Mouse (Mus musculus) common myeloid progenitor, adult 5-6 weeks (primary cell): ENCODE data around the gene Elob. TPM values are rescaled to one million over a fixed set of nuclear protein-coding genes. Genes with fewer than 3 reads are reported as not detected.

Source experiments
- ATAC-seq: replicated peaks from 2 replicates; pipeline ENCODE4 v1.8.0; 2016; ENCODE audit warnings: low read depth, mild to moderate bottlenecking, moderate TSS enrichment, inconsistent platforms; ENCODE audit not compliant: poor library complexity, severe bottlenecking
- total RNA-seq: library from RNA; stranded (forward); fragments of 200-1000, 187-1606 nt; gene quantifications from 2 replicates; pipeline ENCODE4 v1.2.3, GENCODE M21; 2017

Elob gene
- total RNA-seq = 96.2 and 130 TPM in 2 replicates

- ATAC-seq = peak; percentile 85
These were observed at the start of gene Elob for GRCm38 (mm10) chr17:23829064-23829619. TSS of gene Elob (minus strand) at chr17:23829136.

- no peak for ATAC-seq
These were observed 48.2 kb upstream of the Elob start for GRCm38 (mm10) chr17:23877166-23877565.

GRCm38 (mm10) chr17:23876741-23877140 lies 47.8 kb upstream of the Elob start:
- ATAC-seq = no peak

DNA sequence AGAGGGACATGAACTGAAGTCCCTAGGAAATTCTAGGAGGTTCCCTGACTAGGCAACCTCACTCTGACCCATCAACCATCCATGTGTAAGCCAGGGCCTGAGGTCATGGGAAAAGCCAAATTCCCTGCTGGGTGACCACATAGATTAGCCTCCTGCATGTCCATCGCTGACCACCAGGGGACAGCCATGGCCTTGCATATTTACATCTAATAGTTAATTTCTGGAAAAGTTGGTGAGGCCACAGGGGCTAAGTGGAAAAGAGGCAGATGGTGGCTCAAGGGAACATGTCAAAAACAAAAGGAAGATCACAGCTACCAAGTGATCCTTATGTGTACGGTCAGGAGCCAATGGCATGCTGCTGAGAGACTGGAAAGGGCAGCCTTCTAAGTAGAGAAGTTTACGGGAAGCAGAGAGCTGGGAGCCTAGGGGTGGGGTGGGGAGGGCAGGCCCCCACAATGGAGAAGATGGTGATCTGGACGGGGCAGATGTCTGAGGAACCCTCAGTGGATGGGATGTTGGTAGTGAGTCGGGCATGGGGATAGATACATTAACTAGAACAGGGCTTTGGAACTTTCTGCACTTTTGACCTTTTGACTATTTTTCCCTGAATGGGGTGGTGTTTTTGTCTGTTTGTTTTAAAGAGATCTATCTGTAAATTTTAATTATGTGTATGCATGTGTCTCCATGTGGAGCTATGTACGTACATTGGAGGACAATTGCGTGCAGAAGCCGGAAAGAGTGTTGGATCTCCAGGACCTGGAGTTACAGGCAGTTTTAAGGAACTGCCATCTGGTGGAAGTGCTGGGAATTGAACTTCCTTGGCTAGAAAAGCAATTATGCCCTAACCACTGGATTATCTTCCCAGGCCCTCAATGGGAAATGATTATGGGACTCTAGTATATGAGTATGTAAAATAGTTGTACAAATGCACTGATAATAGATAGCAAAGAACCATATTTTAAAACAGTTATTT lies 45.2 kb upstream of the Elob start:
- ATAC-seq = peak; percentile 68

GRCm38 (mm10) chr17:23868513-23868912 lies 39.6 kb upstream of the Elob start:
- peak; percentile 56; the same call in 1 of the 2 replicates for ATAC-seq

- ATAC-seq = no peak
These were observed 38.8 kb upstream of the Elob start, which contains the start of gene Prss21 for GRCm38 (mm10) chr17:23867756-23868155. TSS of gene Prss21 (plus strand) at chr17:23868056.

- no peak for ATAC-seq
These were observed 34.0 kb upstream of the Elob start for GRCm38 (mm10) chr17:23862926-23863325.

DNA sequence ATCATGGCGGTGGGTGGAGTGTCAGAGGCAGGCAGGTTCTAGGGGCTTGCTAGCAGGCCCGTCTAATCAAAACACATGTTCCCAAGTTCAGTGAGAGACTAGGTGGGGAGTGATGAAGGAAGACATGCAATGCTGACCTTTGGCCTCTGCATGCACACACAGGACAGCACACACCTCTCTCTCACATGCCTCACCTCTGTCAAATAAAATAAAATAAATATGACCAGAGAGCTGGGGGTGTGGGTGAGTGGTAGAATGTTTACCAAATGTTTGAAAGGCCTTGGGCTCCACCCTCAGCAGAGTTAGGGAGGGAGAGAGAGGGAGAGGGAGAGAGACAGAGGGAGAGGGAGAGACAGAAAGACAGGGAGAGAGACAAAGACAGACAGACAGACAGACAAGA lies 29.0 kb upstream of the Elob start:
- ATAC-seq = no peak

DNA sequence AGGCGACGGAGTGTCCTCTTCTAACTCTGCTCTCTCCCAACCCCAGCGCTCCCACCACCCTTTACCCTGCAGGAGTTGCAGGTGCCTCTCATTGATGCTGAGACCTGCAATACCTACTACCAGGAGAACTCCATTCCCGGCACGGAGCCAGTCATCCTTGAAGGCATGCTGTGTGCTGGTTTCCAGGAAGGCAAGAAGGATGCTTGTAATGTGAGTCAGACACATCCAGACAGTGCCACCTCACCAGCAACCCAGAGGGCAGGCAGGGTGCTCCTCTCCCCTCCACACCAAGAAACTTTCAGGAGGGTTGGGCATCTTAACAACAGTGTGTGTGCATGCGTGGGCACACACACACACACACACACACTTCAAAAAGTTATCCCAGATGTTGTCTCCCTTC lies 28.3 kb upstream of the Elob start:
- no peak for ATAC-seq

GRCm38 (mm10) chr17:23854229-23854765 lies 25.4 kb upstream of the Elob start:
- no peak for ATAC-seq

- ATAC-seq = peak; percentile 87
These were observed 24.4 kb upstream of the Elob start for GRCm38 (mm10) chr17:23853292-23853691.

- ATAC-seq = peak; percentile 60
These were observed 22.2 kb upstream of the Elob start for GRCm38 (mm10) chr17:23850853-23851749.

GRCm38 (mm10) chr17:23850028-23850427 lies 21.1 kb upstream of the Elob start:
- no peak for ATAC-seq

- peak; percentile 66 for ATAC-seq
These were observed 14.9 kb upstream of the Elob start, which contains the start of the genes Prss32 and Prss41 for GRCm38 (mm10) chr17:23843812-23844273. TSS of gene Prss32 (plus strand) at chr17:23843855. TSS of gene Prss41 (minus strand) at chr17:23844172.

DNA sequence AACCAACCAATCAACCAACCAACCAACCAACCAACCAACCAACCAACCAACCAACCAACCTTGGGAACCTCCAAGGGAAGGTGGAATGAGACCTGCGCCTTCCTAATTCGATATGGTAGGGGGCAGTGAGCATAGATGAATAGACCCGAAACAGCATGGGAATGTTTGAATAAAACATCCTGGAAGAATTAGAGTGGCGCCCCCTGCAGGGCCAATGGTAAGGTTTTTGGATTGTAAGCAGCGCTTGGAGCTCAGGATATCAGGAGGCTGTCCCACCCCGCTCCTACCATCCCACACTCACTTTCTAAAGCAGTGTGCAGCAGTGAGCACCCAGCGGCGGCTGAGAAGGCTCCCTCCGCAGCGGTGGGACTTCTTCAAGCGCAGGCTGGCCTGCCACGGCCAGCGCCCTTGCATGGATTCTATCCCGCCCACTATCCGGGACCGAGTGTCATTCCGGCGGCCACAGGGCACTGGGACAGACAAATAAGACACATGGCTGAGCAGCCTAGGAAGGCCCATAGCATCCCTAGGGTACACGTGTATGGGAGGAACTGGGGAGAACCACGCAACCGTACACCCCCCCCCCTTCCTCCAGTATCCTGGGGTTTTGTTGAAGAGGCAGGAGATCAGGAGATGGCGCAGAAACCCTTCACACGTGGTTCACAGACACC lies 14.3 kb upstream of the Elob start:
- no peak for ATAC-seq

DNA sequence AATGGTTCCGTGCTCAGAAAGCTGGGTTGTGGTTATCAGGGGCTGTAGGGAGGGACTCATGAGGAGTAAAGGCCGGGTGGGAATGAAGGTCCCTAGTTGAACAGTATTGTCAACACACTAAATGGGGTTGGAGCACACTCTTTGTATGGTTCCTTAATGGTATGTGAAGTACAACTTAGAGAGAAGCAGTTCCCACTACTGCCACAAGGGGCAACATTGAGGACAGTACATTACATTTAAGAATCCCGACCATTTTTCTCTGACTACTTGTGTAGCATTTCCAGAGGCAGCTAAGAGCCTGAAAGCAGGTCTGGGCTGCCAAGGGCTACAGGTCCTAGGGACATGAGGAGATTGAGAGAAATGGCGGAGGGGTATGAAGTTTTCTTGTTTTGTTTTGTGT lies 12.2 kb upstream of the Elob start:
- ATAC-seq = peak; percentile 83

- ATAC-seq = no peak
These were observed 7.2 kb upstream of the Elob start, which contains the start of gene Prss33 for GRCm38 (mm10) chr17:23836006-23836575. TSS of gene Prss33 (minus strand) at chr17:23836056.

DNA sequence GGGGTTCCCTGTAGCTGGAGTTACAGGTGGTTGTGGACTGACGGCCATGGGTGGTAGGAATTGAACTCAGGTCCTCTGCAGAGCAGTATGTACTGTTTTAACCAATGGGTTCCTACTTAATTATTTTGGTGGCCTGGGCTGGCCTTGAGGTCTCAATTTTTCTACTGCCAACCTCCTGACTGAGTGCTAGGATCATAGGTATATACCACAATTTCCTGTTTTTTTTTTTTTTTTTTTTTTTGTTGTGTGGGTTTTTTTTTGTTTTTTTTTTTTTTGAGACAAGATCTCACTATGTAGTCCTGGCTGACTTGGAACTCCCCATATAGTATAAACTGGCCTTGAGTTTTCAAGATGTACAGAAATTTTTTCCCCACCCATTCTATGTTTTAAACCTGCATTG lies 2.3 kb upstream of the Elob start:
- ATAC-seq = no peak
